Mouse (Mus musculus) CH12.LX (cell line): ENCODE measurements around the gene Ugt1a2. TPM values are rescaled to one million over a fixed set of nuclear protein-coding genes. Genes with fewer than 3 reads are reported as not detected.

Experiments
- DNase-seq: peaks from one replicate; pipeline ENCODE4 v3.0.0-alpha.2; 2013; ENCODE audit errors: extremely low read depth
- H3K27ac ChIP-seq: 2 replicates; pipeline ENCODE4 v1.5.1; 2012; ENCODE audit warnings: low read depth, mild to moderate bottlenecking, control low read depth, moderate library complexity; ENCODE audit not compliant: insufficient read depth
- H3K27me3 ChIP-seq: replicated peaks from 2 replicates; pipeline ENCODE3; 2012; ENCODE audit warnings: inconsistent platforms
- H3K36me3 ChIP-seq, 2 experiments: replicated peaks in 1 of 2; 2 replicates each; pipeline versions ENCODE3 to v1.6.1; 2012; ENCODE audit warnings: inconsistent platforms in 1 of 2, low read length in 1 of 2, mild to moderate bottlenecking in 1 of 2, mixed read lengths in 1 of 2, moderate library complexity in 1 of 2; ENCODE audit not compliant: control insufficient read depth in 1 of 2, insufficient read depth in 1 of 2
- H3K4me1 ChIP-seq, 2 experiments: 2 replicates each; pipeline ENCODE4 v1.6.1; 2012; ENCODE audit warnings: inconsistent platforms in 1 of 2, moderate library complexity in 1 of 2; ENCODE audit not compliant: insufficient read depth in 2 of 2, control insufficient read depth in 1 of 2
- H3K4me2 ChIP-seq: 2 replicates; pipeline ENCODE4 v1.6.1; 2012; ENCODE audit warnings: low read depth, mild to moderate bottlenecking, control low read depth; ENCODE audit not compliant: poor library complexity, insufficient read depth, severe bottlenecking
- H3K4me3 ChIP-seq, 3 experiments: fragments of 150-350 bp in 1 of 3; sonication (generic) in 1 of 3; replicated peaks in 1 of 3; 2 replicates each; pipeline versions ENCODE3 to v1.5.1; 2011 to 2012; ENCODE audit warnings: low read depth in 2 of 3, low read length in 2 of 3, mild to moderate bottlenecking in 2 of 3, moderate library complexity in 2 of 3, control low read depth in 1 of 3, improper control_type of control experiment in 1 of 3, inconsistent platforms in 1 of 3, mixed read lengths in 1 of 3; ENCODE audit not compliant: poor library complexity in 1 of 3
- H3K79me2 ChIP-seq: replicated peaks from 2 replicates; pipeline ENCODE4 v1.6.1; 2012; ENCODE audit warnings: mild to moderate bottlenecking, moderate library complexity; ENCODE audit not compliant: control insufficient read depth, poor library complexity, insufficient read depth, severe bottlenecking; ENCODE audit errors: extremely low read depth
- H3K9ac ChIP-seq: 2 replicates; pipeline ENCODE4 v1.6.1; 2012; ENCODE audit warnings: low read depth, mild to moderate bottlenecking, control low read depth, moderate library complexity; ENCODE audit not compliant: insufficient read depth
- H3K9me3 ChIP-seq: replicated peaks from 2 replicates; pipeline ENCODE3; 2012; ENCODE audit warnings: low read length, inconsistent platforms, mixed read lengths
- BHLHE40 ChIP-seq: IDR thresholded peaks from 2 replicates; pipeline ENCODE4 v1.6.1; 2011; ENCODE audit warnings: mild to moderate bottlenecking, low read depth, low read length, improper control_type of control experiment
- CHD2 ChIP-seq: IDR thresholded peaks from 2 replicates; pipeline ENCODE4 v1.6.1; 2011; ENCODE audit warnings: low read length, improper control_type of control experiment
- ELF1 ChIP-seq: IDR thresholded peaks from 2 replicates; pipeline ENCODE4 v1.6.1; 2014; ENCODE audit warnings: low read depth, mild to moderate bottlenecking, inconsistent platforms, low read length, improper control_type of control experiment
- IRF4 ChIP-seq: IDR thresholded peaks from 2 replicates; pipeline ENCODE4 v1.6.1; 2014; ENCODE audit warnings: low read depth, mild to moderate bottlenecking, inconsistent platforms, low read length, improper control_type of control experiment
- JUND ChIP-seq: conservative IDR thresholded peaks from 2 replicates; pipeline ENCODE4 v1.6.1; 2011; ENCODE audit warnings: low read depth, low read length, improper control_type of control experiment
- MAFK ChIP-seq: IDR thresholded peaks from 2 replicates; pipeline ENCODE4 v1.6.1; 2011; ENCODE audit warnings: low read length, improper control_type of control experiment; ENCODE audit not compliant: insufficient replicate concordance
- MAZ ChIP-seq: IDR thresholded peaks from 2 replicates; pipeline ENCODE4 v1.6.1; 2012; ENCODE audit warnings: low read depth, mild to moderate bottlenecking, inconsistent platforms, low read length, improper control_type of control experiment, moderate library complexity
- NELFE ChIP-seq: IDR thresholded peaks from 2 replicates; pipeline ENCODE4 v1.6.1; 2011; ENCODE audit warnings: low read depth, low read length, improper control_type of control experiment
- NRF1 ChIP-seq: IDR thresholded peaks from 2 replicates; pipeline ENCODE4 v1.6.1; 2014; ENCODE audit warnings: low read depth, mild to moderate bottlenecking, inconsistent platforms, low read length, improper control_type of control experiment, moderate library complexity
- TBP ChIP-seq: conservative IDR thresholded peaks from 2 replicates; pipeline ENCODE4 v1.6.1; 2011; ENCODE audit warnings: low read depth, low read length, improper control_type of control experiment
- USF1 ChIP-seq: IDR thresholded peaks from 2 replicates; pipeline ENCODE4 v1.6.1; 2014; ENCODE audit warnings: low read depth, mild to moderate bottlenecking, inconsistent platforms, low read length, improper control_type of control experiment
- dilution Hi-C: fragments of 300-500 bp; cut with MboI; formaldehyde crosslinking; loops from 2 replicates; pipeline ENCODE4 v1.14.3; 2020; ENCODE audit warnings: low sequenced_read_pairs; ENCODE audit not compliant: extremely low pct_unique_long_range_greater_than_20kb, extremely low pct_ligation_motif_present
- in situ Hi-C: fragments of 300-500 bp; cut with MboI; formaldehyde crosslinking; loops from 3 replicates; pipeline ENCODE4 v1.14.3; 2019; ENCODE audit warnings: low sequenced_read_pairs, low pct_ligation_motif_present, low pct_unique_long_range_greater_than_20kb, mixed read lengths
- polyA plus RNA-seq: library from polyadenylated mRNA; unstranded; fragments of >175 nt; gene quantifications from 2 replicates; pipeline ENCODE4 v1.2.1, GENCODE M21; 2012; ENCODE audit warnings: low read depth; ENCODE audit not compliant: insufficient read length
- total RNA-seq, 2 experiments: library from RNA; depleted of rRNA; stranded (reverse); fragments of 300-350 nt in 1 of 2; fragments of >200 nt in 1 of 2; gene quantifications; 2 replicates each; pipeline ENCODE4 v1.2.3; 2012 to 2014

Ugt1a2 gene
- total and polyA plus RNA-seq, 3 experiments = not detected

- in situ Hi-C loops = no loop called here
- H3K27me3 ChIP-seq = no peaks in the 10 kb centered on the region
- dilution Hi-C loops = no loop called here
These were observed 4.7 kb upstream of the Ugt1a2 start for GRCm38 (mm10) chr1:88195687-88196086.

GRCm38 (mm10) chr1:88197443-88197842 is 3.0 kb upstream of the Ugt1a2 start:
- H3K27me3 ChIP-seq = no peaks in the 10 kb centered on the region
- in situ Hi-C loops = no loop called here
- TF ChIP-seq IRF4 = no peak
- no peak for TF ChIP-seq NRF1
- TF ChIP-seq USF1 = no peak
- TF ChIP-seq MAZ = no peak
- TF ChIP-seq TBP = no peak
- TF ChIP-seq BHLHE40 = no peak
- no peak for TF ChIP-seq CHD2
- no peak for TF ChIP-seq NELFE
- TF ChIP-seq JUND = no peak
- no peak for TF ChIP-seq ELF1
- TF ChIP-seq, all 38 proteins: peak for 0
- H3K36me3 ChIP-seq = peaks cover 0 to 2% of the 10 kb centered on the region in 2 experiments
- no peak for DNase-seq
- no peaks in the 10 kb centered on the region for H3K9me3 ChIP-seq
- no peaks in the 10 kb centered on the region for H3K79me2 ChIP-seq
- no peak overlapping the region for H3K4me3 ChIP-seq
- H3K27ac ChIP-seq = no peak overlapping the region
- no peak overlapping the region for H3K4me2 ChIP-seq
- peaks cover 0 to 11% of the 10 kb centered on the region in 2 experiments; a peak in 2 of 4 replicates for H3K4me1 ChIP-seq
- H3K9ac ChIP-seq = no peak overlapping the region
- dilution Hi-C loops = no loop called here

More at GRCm38 (mm10) chr1:88195687-88196086, 4.7 kb upstream of the Ugt1a2 start:
- no peak overlapping the region for H3K4me3 ChIP-seq
- H3K4me2 ChIP-seq = no peak overlapping the region
- H3K9ac ChIP-seq = no peak overlapping the region
- H3K36me3 ChIP-seq = peaks cover 0 to 2% of the 10 kb centered on the region in 2 experiments
- no peak for DNase-seq
- no peak for TF ChIP-seq MAFK
- no peaks in the 10 kb centered on the region for H3K9me3 ChIP-seq
- H3K4me1 ChIP-seq = peaks cover 0 to 18% of the 10 kb centered on the region in 2 experiments; a peak in 2 of 4 replicates
- no peaks in the 10 kb centered on the region for H3K79me2 ChIP-seq
- H3K27ac ChIP-seq = no peak overlapping the region

- H3K4me2 ChIP-seq = no peak overlapping the region
- DNase-seq = no peak
- dilution Hi-C loops (no loop called here), in situ Hi-C loops (no loop called here)
- no peaks in the 10 kb centered on the region for H3K9me3 ChIP-seq
- no peaks in the 10 kb centered on the region for H3K79me2 ChIP-seq
- H3K4me3 ChIP-seq = no peak overlapping the region
- H3K27me3 ChIP-seq = no peaks in the 10 kb centered on the region
- no peak overlapping the region for H3K9ac ChIP-seq
- H3K4me1 ChIP-seq = peaks cover 0 to 11% of the 10 kb centered on the region in 2 experiments; a peak in 2 of 4 replicates
- peaks cover 0 to 2% of the 10 kb centered on the region in 2 experiments for H3K36me3 ChIP-seq
- no peak for TF ChIP-seq MAFK
- TF ChIP-seq, all 38 proteins: peak for 0
- no peak overlapping the region for H3K27ac ChIP-seq
These were observed 405 bp upstream of the Ugt1a2 start for GRCm38 (mm10) chr1:88199996-88200395.
